Mouse (Mus musculus) natural killer cell, adult 2 months (primary cell): ENCODE results near the gene Nup210.
A peak's percentile ranks its signal among the peaks of the same experiment; 100 is the strongest.
"Not testable (repeated sequence)": the region's sequence is repeated elsewhere in the genome, so short reads cannot be mapped to it uniquely, and the experiment has no call there.

Source experiments
- DNase-seq, 2 experiments: peaks; one replicate each; pipeline ENCODE4 v3.0.0; 2022; ENCODE audit warnings: low spot score in 2 of 2

Nup210 gene

DNA sequence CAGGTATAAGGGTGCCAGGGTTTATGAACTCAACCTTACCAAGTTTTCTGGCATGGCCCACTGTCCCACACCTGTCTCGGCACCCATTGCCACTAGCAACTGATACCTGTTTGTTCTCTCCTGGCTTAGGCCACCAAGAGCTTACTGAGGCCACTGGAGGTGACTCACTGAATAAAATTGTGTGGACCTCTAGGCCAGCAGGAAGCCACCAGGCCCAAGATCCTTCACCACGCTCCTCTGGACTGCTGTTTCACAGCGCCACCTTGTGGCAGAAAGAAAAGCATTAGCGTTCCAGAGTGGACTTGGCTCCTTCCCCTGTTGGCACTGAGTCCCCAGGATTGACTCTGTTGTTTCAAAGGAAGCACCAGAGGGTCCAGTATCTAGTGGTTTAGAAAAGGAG is 23.2 kb upstream of the Nup210 start:
- peak; percentile 64 to 72 for DNase-seq

DNA sequence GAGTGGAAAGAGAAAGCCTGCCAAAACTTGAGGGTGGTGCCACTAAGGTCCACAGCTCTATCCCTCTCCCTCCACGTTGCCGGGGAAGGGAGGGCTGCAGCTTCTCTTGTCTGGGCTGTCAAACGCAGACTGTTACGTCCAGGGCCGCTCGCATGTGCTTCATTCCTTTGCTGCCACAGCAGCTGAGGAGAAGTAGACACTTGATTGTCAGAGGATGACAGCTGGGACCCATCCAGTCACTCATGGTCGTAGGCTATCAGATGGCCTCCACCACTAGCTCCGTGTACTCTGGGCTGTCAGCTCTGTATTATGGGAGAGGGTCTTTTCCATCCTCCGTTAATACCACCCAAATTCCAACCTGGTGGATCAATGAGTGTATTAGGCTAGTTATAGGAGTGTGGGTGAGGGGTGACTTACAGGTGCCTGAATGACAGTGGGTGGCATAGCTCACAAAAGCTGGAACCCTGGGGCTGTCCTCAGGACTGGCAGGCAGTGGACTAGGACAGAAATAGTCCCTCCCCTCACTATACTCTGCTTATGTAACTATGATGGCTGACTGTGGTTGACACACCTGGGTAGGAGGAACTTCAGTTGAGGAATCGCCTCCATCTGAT is 20.8 kb upstream of the Nup210 start:
- DNase-seq, result no peak

DNA sequence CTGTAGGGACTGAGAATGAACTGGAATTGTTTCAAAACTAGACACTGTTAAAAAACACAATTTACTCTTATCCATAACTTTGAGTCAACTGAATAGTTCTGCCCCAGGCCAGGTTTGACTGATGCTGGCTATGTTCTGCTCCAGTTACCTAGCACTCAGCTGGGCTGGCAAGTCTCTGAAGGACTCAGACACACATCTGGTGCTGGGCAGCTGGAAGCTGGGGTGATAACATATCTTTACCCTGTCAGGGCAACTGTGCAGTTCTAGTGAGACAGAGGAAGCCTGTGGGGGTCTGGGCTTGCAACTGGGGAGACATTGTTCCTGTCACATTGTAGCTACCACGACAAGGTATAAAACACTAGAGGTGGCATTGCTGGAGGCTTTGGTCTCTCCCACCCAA is 14.2 kb upstream of the Nup210 start:
- no peak for DNase-seq

DNA sequence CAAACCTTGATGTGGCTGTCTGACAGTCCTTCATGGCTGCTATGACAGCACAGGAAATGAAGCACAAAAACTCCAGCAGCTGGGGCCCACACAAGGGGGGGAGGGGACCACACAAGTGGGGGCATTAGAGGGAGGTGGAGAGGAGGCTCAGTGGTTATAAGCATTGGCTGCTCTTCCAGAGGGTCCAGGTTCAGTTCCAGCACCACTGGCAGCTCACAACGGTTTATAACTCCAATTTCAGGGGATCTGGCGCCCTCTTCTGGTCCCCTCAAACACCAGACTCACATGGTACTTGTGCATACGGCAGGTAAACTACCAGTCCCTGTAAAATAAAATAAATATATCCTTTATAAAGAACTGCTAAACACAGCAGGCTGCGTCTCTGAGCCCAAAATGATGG is 12.4 kb upstream of the Nup210 start:
- DNase-seq, result no peak

DNA sequence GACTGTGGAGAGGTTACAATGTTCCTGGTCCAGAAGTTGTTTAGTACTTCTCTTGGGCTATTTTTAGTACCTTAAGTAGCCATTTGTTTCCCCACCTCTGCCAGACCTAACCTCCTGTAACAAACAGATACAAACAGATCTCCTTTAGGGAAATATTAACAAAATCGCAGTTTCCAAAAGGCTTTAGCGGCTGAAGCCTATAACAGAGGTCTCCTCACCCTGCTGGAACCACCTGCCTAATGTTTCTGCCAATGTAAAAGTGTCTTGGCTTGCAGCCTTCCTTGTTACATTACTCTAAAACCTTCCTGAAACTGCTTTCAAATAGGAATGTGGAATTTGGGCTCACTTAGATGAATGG is 8.6 kb upstream of the Nup210 start:
- no peak for DNase-seq

DNA sequence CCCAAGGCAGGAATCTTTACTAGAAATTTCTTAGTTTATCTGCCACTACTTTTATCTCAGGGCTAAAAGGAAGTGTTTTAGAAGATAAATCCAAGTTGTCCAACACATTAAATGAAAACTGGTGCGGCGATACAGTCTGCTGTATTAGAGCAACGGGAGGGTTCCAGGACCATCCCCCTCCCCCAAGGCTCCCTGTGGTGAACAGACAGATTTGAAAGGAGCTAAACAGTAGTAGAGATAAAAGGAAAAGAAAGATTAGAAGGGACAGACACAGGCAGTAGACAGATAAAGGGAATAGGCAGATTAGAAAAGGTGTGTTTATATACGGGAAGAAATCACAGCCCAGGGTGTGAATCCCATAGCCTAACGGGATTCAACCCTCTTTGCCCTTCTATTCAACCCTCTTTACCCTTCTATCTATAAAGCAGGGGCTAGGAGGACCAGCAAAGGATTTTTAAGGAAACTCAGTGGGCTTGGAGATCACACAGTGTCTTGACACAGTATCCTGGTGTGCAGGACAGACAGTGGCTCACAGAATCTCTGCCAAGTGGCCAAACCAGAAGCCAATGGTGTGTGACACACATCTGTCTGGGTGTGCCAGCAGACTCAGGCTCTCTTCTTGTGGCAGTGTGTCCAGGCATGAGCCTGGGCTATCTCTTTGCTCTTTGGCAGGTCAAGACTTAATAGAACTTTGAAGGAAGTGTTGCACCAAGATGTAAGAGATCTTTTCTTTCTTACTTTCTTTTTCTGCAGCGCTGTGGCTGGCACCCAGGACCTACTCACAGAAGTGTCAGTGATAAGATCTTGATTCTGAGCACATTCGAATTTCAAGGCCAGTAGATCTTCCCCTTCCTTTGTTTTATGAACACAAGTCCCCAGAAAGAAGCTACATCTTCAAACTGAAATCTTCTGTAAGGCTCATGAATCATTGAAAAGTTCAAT is 7.9 kb upstream of the Nup210 start:
- DNase-seq, result peak in 1 of 2 experiments; percentile 31

DNA sequence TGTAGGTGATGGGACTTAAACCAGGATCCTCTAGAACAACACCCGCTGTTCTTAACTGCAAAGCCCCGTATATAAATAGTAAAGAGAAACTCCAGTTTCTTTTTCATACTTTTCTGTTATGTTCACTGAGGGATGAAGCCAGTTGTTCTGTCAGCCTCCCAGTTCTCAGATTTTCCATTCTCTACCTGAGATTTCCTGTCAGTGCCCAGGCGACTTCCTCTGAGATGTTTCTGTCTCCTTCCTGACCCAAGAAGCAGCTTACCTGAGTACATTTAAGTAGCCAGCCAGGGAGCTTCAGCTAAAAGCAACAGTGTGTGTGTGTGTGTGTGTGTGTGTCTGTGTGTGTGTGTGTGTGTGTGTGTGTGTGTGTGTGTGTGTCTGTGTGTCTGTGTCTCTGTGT is 6.8 kb upstream of the Nup210 start:
- DNase-seq, result no peak

DNA sequence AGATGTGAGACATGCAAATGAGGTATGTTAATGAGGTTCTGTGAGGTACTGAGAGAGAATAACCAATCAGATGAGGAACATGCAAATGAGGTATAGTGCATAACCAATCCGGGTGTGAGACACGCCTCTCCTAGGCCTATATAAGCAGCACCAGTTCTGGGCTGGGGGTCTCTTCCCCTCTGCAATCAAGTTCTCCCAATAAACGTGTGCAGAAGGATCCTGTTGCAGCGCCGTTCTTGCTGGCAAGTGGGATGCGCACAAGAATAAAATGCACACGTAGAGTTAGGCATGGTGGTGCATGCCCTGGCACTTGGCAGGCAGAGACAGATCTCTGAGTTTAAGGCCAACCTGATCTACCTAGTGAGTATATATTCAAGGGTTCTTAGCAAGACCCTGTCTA is 4.5 kb upstream of the Nup210 start:
- not testable (repeated sequence) for DNase-seq

DNA sequence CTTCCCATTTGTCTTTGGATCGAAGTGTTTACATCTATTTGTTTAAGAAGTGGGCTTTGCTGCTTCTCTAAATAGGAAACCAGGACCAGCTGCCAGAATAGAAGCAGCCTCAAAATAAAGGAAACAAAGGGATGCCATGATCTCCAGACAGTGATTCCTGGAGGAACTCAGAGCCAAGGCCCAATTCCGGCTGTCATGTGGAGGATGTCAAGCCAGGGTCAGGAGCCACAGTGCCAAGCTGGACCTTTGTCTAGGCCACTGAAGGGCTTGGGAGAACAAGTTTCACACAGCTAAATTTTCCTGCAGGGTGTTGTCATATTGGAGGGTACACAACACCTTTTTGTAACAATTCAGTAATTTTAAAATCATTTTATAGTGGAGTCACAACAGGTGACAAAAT is 3.6 kb upstream of the Nup210 start:
- DNase-seq, result no peak

DNA sequence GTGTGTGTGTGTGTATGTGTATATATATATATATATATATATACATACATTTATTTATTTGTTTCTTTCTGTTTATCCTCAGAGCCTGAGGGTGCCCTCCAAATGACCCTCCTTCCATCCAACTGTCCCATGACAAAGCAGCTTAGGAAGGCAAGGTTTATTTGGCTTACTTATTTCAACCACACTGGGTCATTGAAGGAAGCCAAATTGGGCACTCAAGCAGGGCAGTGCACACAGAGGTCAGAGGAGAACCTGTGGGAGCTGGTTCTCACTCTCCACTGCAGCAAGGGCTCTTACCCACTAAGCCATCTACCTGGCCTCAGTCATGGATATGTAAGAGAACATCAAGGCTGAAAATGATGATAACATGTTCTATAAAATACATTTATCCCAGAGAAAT is 1.9 kb upstream of the Nup210 start:
- no peak for DNase-seq

DNA sequence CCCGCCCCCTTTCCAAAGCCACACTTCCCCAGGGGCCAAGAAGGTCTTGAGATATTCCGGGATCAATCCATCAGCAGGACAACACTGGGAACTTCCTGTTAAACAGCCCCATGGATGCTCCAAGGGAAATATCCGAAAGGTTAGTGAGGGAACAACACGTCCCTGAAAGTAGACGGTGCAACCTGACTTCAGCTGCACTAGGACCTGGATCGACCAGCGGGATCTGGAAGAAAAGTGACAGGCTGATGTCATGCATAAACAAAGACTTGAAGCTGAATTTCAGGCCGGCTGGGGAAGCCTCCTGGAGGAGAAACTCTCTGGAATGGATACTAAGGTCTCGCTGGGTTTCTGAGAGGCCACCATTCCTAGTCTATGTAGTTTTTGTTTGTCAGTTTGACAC is 520 bp upstream of the Nup210 start:
- no peak for DNase-seq

DNA sequence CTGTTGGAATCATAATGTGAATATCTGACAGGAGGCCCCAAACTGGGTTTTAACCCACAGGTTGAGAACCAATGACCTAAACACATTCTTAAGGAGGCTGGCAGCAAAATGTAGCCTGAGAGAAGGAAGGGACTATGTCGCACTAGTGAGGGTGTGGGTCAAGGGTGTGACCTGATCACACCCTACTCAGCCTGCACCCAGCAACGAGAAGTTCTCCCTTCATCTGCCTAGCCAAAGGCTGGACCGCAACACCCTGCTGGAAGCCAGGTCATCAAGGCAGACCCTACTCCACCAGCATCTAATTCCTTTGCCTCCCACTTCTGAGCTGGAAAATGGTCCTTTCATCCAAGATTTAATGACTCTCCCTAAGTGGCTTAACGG is 776 bp downstream of the Nup210 start:
- peak; percentile 40 to 56 for DNase-seq

DNA sequence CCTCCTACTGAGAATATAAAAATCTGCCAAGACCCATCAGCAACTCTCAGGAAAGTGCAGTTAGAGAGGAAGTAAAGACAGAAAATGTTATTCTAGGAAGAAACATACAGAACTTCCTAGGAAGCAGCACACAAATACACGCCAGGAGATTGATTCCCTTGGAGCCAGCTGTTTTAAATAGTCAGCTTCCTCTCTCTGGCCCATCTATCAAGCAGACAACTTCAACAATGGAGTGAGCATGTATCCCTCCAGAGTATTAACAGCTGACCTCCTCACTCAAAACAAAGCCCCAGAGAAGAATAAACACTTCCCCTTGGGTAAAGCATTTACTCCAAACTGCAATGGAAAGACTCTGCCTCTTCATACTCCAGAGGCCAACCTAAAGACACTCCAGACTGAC is 1.5 kb downstream of the Nup210 start:
- DNase-seq, result no peak

DNA sequence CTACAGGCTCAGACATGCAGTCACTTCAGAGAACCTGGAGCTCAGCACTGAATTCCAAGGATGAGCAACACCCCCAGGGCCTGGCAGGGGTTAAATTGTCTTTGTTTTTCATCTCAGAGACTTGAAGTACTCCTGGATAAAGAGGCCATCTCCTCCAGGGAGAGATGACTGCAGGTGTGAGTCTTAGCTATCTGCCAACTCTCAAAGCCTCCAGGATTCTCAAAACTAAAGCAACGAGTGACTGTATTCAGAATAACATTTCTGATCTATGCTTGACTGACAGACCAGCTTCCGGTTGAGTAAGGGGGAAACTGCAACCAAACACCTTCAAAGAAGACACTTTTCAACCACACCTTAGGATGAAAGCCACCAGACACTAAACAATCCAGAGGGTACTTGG is 1.9 kb downstream of the Nup210 start:
- DNase-seq, result peak; percentile 45 to 52

DNA sequence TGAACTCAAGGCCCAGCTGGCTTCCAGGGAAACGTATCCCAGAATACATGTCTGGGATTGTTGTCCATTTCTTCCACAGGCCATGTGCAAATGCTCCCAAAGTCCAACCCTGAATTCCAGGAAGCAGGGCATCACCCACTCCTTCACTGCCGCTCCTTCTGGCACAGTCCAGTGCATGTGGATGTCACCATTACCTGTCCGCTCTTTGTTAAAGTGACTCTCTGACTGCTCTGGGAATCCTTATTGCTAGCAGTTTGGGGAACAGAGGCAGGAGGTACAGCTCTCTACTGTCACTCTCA is 4.7 kb downstream of the Nup210 start:
- no peak for DNase-seq

DNA sequence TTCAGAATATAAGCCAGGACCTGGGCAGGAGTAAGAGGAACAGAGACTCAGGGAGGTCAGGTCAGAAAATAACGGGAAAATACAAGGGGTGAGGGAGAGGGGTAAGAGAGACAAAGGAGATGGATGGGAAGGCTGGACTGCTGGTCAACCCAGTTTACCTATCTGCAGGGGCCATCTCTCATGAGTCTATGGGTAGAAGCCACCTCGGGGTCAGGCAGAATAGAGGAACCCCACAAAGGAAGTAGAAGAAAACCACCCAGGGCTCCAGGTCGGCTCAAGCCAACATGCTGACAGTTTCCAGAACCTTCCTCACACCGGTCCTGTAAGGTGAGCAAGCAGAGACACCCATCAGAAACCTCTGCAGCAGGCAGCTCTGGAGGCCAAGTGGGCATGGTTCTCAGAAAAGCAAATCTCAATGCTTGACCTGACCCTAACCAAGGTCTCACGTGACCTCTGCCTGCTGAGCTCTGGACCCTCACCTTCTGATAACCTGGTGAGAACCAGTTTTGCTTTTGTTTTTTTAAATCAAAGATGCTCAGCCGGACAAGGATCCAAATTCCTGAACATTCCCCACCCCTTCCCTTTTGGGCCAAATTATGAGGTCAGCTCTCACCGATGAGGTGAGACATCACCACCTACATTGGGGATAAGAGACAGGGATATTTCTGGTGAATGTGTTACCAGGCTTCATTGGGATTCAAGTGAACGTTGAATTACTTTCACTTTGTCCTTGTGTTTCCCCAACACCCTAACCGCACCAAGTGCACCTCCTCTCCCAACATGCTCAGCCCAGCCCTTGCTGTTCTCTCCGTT is 5.3 kb downstream of the Nup210 start:
- peak in 1 of 2 experiments; percentile 30 for DNase-seq

DNA sequence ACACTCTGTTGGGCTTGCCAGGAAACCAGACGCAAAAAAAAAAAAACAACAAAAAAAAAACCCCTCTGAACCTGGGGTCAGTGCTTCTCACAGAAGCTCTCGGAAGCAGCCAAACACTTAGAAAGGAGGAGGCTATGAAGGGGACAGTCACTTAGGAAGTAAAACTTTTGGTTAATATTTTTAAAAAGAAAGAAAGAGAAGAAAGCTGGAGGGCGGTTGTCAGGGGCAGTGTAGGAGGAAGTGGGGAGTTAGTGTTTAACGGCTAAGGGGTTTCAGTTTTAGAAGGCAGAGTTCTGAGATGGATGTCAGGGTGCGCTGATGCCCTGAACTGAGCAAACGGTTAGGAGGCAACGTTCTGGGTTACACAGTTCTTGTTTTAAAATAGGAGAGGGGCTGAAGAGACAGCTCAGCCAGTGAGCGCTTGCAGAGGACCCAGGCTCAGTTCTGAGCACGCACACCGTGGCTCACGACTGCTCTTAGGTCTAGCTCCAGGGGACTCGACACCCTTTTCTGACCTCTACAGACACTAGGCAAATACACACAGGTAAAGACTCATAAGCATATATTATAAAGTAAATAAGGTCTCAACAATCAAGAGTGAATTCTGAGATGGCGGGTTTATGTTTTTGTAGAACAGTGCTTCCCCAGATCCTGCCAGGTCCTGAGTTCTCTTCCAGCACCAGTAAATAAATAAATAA is 6.2 kb downstream of the Nup210 start:
- DNase-seq, result peak in 1 of 2 experiments; percentile 37

DNA sequence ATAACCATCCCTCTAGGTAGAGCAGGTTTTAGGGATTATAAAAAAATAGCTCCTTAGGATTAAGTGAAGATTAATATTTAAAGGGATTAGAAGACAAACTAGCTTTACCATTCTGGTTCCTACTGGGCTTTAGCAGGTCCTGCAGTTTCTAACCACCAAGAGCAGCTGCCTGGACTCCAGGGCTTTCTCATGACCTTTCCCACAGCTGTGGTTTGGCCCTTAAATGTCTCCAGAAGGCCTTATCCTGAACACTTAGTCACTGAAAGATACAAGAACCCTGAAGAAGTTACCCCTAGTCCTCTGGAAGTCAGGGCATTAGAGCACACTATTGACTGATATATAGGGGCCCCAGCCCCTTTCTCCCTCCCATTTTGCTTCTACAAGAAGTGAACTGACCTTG is 7.1 kb downstream of the Nup210 start:
- no peak for DNase-seq

DNA sequence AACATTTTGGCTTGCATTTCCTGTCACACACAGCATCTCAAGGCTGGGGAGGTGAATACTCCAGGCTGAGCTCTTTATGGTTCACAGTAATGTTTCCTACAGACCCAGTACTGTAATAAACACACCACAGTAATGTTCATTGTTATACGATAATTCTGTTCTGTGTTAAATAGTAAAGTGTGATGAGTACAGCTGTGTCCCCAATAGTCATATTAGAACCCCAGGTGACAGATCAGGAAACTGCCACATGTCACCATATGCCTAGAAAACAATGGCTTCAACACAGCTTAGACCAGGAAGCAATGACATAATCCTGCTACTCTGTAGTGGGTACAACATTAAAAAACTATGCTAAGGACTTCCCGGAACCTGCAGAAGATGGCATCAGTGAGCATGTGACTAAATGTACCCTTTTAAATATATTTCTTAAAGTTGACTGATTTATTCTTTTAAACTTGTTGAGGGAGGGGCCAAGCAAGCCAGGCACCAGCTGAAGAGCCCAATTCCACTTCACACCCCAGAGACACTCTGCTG is 7.6 kb downstream of the Nup210 start:
- no peak for DNase-seq

DNA sequence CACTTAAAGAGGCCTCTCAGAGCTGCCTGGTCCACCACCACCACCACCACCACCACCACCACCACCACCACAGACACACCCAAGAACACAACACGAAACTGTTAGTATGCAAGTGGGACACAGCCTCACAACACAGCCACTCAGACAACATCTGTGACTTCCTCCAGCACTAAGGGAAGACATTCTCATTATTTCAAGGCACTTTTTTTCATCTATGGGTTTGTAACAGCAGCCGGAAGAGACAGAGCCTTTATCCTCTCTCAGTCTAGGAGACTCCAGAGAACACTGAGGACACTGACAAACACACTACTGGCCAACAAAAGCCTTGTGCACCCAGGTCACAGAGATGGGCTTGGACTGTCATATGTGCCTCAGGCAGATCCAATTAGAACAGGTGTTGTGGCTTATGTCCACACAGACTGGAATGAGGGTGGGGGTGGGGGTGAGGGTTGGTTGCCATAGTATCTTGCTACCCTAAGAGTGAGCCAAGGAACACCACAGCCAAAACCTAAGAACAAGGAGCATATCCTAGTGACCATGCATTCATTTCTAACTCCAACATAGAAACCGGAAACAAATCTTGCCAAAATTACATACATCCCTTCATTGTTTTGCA is 8.2 kb downstream of the Nup210 start:
- DNase-seq, result peak in 1 of 2 experiments; percentile 26

DNA sequence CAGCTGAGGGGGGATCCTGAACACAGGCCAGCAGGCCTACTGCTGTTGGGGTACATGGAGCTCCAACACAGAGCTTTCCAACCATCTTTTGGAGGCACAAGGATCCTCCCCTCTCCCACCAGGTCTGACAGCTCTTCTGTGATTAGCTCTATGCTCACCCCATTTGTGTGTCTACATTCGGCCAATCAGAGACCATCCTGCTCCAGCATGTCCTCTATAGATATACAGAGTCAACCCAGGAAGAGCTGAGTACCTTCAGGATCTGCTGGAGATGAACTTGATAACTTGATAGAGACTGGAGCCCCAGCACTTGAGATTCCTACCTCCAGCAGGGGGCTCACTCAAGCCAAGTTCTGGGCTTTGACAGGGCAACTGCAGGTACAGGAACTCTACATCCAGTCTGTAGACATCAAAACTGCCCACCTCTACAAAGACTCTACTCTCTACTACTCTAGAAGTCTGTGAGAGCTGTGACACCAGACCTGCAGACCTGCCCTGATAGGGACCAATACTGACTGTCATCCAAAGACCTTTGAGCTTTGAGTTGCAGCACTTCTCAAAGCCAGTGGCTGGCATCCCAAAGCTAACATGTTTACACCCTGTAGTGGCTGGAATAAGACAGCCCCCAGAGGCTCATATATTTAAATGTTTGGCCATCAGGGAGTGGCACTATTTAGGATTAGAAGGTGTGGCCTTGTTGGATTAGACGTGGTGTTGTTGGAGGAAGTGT is 11.1 kb downstream of the Nup210 start:
- DNase-seq, result peak in 1 of 2 experiments; percentile 11
